Mouse (Mus musculus) kidney, adult 2 months (tissue): ENCODE data around the gene Zfpm1.

Experiments used
- CTCF ChIP-seq: fragments of 200-500 bp; conservative IDR thresholded peaks from 2 replicates; pipeline ENCODE4 v1.5.1; 2011; ENCODE audit warnings: low read depth, mild to moderate bottlenecking, control low read depth, low read length, moderate library complexity, mixed read lengths; ENCODE audit not compliant: insufficient read depth, insufficient read length
- POLR2A ChIP-seq: fragments of 200-500 bp; IDR thresholded peaks from one replicate; pipeline ENCODE4 v1.6.1; 2011; ENCODE audit warnings: low read depth, low read length, control low read depth

DNA sequence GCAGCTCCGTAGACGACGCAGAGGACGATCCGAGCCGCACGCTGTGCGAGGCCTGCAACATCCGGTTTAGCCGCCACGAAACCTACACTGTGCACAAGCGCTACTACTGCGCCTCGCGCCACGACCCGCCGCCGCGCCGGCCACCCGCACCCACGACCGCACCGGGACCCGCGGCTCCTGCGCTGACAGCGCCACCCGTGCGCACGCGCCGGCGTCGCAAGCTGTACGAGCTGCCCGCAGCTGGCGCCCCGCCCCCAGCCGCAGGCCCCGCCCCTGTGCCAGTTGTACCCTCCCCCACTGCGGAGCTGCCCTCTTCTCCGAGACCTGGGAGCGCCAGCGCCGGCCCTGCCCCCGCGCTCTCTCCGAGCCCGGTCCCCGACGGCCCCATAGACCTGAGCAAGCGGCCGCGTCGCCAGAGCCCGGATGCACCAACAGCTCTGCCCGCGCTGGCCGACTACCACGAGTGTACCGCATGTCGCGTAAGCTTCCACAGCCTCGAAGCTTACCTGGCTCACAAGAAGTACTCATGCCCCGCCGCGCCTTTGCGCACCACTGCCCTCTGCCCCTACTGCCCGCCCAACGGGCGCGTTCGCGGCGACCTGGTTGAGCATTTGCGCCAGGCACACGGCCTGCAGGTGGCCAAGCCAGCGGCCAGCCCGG is 54.4 kb downstream of the Zfpm1 start:
- TF ChIP-seq POLR2A (no peak), CTCF (no peak)
